Mouse (Mus musculus) small intestine, adult 2 months (tissue): ENCODE measurements around the gene Cth. TPM values are rescaled to one million over a fixed set of nuclear protein-coding genes. Genes with fewer than 3 reads are reported as not detected.
A peak's percentile ranks its signal among the peaks of the same experiment; 100 is the strongest.

Source experiments
- H3K27ac ChIP-seq: fragments of 200-500 bp; 2 replicates; pipeline ENCODE4 v1.5.1; 2012; ENCODE audit warnings: low read depth, low read length, control low read depth, inconsistent platforms; ENCODE audit not compliant: insufficient read depth
- H3K27me3 ChIP-seq: fragments of 200-500 bp; 2 replicates; pipeline ENCODE4 v1.6.1; 2012; ENCODE audit warnings: mild to moderate bottlenecking, moderate library complexity, low read length, inconsistent platforms; ENCODE audit not compliant: control insufficient read depth, insufficient read depth
- H3K36me3 ChIP-seq: fragments of 200-500 bp; 2 replicates; pipeline ENCODE4 v1.6.1; 2012; ENCODE audit warnings: mild to moderate bottlenecking, low read length, control low read depth, inconsistent platforms; ENCODE audit not compliant: control insufficient read depth, insufficient read depth
- H3K4me1 ChIP-seq: fragments of 200-500 bp; 2 replicates; pipeline ENCODE4 v1.6.1; 2012; ENCODE audit warnings: low read length, inconsistent platforms, mixed read lengths; ENCODE audit not compliant: control insufficient read depth, insufficient read depth, insufficient read length
- H3K4me3 ChIP-seq: fragments of 200-500 bp; 2 replicates; pipeline ENCODE4 v1.5.1; 2012; ENCODE audit warnings: low read depth, mild to moderate bottlenecking, control low read depth, inconsistent platforms, low read length, moderate library complexity
- CTCF ChIP-seq: fragments of 200-500 bp; IDR thresholded peaks from 2 replicates; pipeline ENCODE4 v1.5.1; 2012; ENCODE audit warnings: low read depth, mild to moderate bottlenecking, control low read depth, inconsistent platforms, low read length, moderate library complexity, mixed read lengths; ENCODE audit not compliant: insufficient replicate concordance, insufficient read length; ENCODE audit errors: extremely low read depth
- POLR2A ChIP-seq: fragments of 200-500 bp; IDR thresholded peaks from 2 replicates; pipeline ENCODE4 v1.6.1; 2012; ENCODE audit warnings: low read depth, mild to moderate bottlenecking, control low read depth, inconsistent platforms, low read length, moderate library complexity
- WGBS: fragments of 180-500 bp; shearing (Covaris S2); methylation state at CpG from one replicate; pipeline ENCODE4 v1.1.7; 2018; 5-methylcytosine and 5-hydroxymethylcytosine counted together
- polyA plus RNA-seq: library from polyadenylated mRNA; depleted of rRNA; stranded (reverse); fragments of >200 nt; gene quantifications from 2 replicates; pipeline ENCODE4 v1.2.3, GENCODE M21; 2012

Cth gene
- polyA plus RNA-seq, 1 experiment, result 15.2 TPM

GRCm38 (mm10) chr3:157883085-157883484, 41.8 kb downstream of the Cth start:
- WGBS, result 72% methylated on average over 4 of the region's 4 CpGs
- no peak overlapping the region for H3K4me3 ChIP-seq
- H3K4me1 ChIP-seq, result peaks cover 13% of the 10 kb centered on the region; the same call in 1 of the 2 replicates
- no peak for TF ChIP-seq POLR2A
- TF ChIP-seq CTCF, result no peak
- H3K36me3 ChIP-seq, result no peaks in the 10 kb centered on the region
- H3K27ac ChIP-seq, result peak overlapping the region; percentile 75; the same call in 1 of the 2 replicates
- H3K27me3 ChIP-seq, result no peaks in the 10 kb centered on the region

- TF ChIP-seq POLR2A (no peak), CTCF (no peak)
- Histone ChIP-seq H3K27me3 (no peaks in the 10 kb centered on the region), H3K4me1 (peaks cover 13% of the 10 kb centered on the region; the same call in 1 of the 2 replicates), H3K4me3 (no peak overlapping the region), H3K27ac (no peak overlapping the region), H3K36me3 (no peaks in the 10 kb centered on the region)
- WGBS, result 53% methylated on average over 3 of the region's 3 CpGs
Observed at GRCm38 (mm10) chr3:157881992-157882391, 42.9 kb downstream of the Cth start.

- no peak for TF ChIP-seq POLR2A
- no peak for TF ChIP-seq CTCF
- Histone ChIP-seq H3K27ac (no peak overlapping the region), H3K4me1 (peaks cover 13% of the 10 kb centered on the region; the same call in 1 of the 2 replicates), H3K36me3 (no peaks in the 10 kb centered on the region), H3K4me3 (no peak overlapping the region), H3K27me3 (no peaks in the 10 kb centered on the region)
- 93% methylated on average over 3 of the region's 3 CpGs for WGBS
Observed at GRCm38 (mm10) chr3:157880983-157881382, 43.9 kb downstream of the Cth start.

GRCm38 (mm10) chr3:157877847-157878246, 47.0 kb downstream of the Cth start:
- no peaks in the 10 kb centered on the region for H3K27me3 ChIP-seq
- H3K4me3 ChIP-seq, result no peak overlapping the region
- no peaks in the 10 kb centered on the region for H3K36me3 ChIP-seq
- H3K27ac ChIP-seq, result peak overlapping the region; percentile 53
- TF ChIP-seq CTCF, result no peak
- TF ChIP-seq POLR2A, result no peak
- H3K4me1 ChIP-seq, result peaks cover 7% of the 10 kb centered on the region; the same call in 1 of the 2 replicates

GRCm38 (mm10) chr3:157876439-157877156, 48.3 kb downstream of the Cth start:
- WGBS, result 28% methylated on average over 11 of the region's 11 CpGs
- no peaks in the 10 kb centered on the region for H3K36me3 ChIP-seq

GRCm38 (mm10) chr3:157872897-157873296, 52.0 kb downstream of the Cth start:
- Histone ChIP-seq H3K27ac (no peak overlapping the region), H3K4me3 (no peak overlapping the region), H3K27me3 (no peaks in the 10 kb centered on the region), H3K36me3 (no peaks in the 10 kb centered on the region), H3K4me1 (no peaks in the 10 kb centered on the region)
- 69% methylated on average over 4 of the region's 4 CpGs for WGBS
- no peak for TF ChIP-seq POLR2A
- TF ChIP-seq CTCF, result no peak

More at GRCm38 (mm10) chr3:157876439-157877156, 48.3 kb downstream of the Cth start:
- Histone ChIP-seq H3K4me1 (peaks cover 5% of the 10 kb centered on the region; the same call in 1 of the 2 replicates), H3K4me3 (no peak overlapping the region), H3K27ac (no peak overlapping the region), H3K27me3 (no peaks in the 10 kb centered on the region)
- no peak for TF ChIP-seq CTCF
- TF ChIP-seq POLR2A, result no peak

GRCm38 (mm10) chr3:157867836-157868235, 57.0 kb downstream of the Cth start:
- Histone ChIP-seq H3K4me1 (peaks cover 7% of the 10 kb centered on the region; the same call in 1 of the 2 replicates), H3K4me3 (no peak overlapping the region), H3K36me3 (no peaks in the 10 kb centered on the region), H3K27ac (no peak overlapping the region), H3K27me3 (no peaks in the 10 kb centered on the region)
- no peak for TF ChIP-seq CTCF
- no peak for TF ChIP-seq POLR2A
- WGBS, result 82% methylated on average over 2 of the region's 2 CpGs

GRCm38 (mm10) chr3:157866251-157866650, 58.6 kb downstream of the Cth start:
- TF ChIP-seq CTCF (no peak), POLR2A (no peak)
- 23% methylated on average over 4 of the region's 4 CpGs for WGBS
- peaks cover 7% of the 10 kb centered on the region; the same call in 1 of the 2 replicates for H3K4me1 ChIP-seq
- H3K4me3 ChIP-seq, result no peak overlapping the region
- peak overlapping the region; percentile 70 for H3K27ac ChIP-seq
- no peaks in the 10 kb centered on the region for H3K27me3 ChIP-seq
- no peaks in the 10 kb centered on the region for H3K36me3 ChIP-seq
